Mouse (Mus musculus) cerebellum, postnatal 10 days (tissue): Measurements from ENCODE around the gene Jmjd1c.

Experiments used
- DNase-seq, 2 experiments: peaks; one replicate each; pipeline ENCODE4 v3.0.0; 2021; ENCODE audit warnings: mixed read lengths in 2 of 2

Jmjd1c gene

GRCm38 (mm10) chr10:67134322-67134721, 38.4 kb downstream of the Jmjd1c start:
- DNase-seq = no peak

DNA sequence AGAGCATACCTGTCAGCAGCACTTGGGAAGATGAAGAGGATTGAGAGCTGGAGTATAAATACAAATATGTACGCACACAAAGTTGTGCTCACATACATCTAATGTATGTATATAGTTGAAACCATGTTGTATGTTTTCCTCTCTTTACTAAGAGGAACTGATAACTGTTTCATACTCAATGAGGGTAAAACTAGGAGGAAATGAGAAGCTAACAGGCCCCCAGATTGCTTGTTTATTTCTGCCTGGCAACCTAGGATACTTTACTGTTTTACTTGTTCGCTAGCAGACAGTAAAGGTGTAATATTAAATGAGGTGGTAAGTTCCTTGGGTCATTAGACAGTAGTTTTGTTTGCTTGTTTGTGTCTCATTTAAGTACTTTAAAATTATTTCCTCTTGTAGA, 41.5 kb downstream of the Jmjd1c start:
- DNase-seq = no peak

DNA sequence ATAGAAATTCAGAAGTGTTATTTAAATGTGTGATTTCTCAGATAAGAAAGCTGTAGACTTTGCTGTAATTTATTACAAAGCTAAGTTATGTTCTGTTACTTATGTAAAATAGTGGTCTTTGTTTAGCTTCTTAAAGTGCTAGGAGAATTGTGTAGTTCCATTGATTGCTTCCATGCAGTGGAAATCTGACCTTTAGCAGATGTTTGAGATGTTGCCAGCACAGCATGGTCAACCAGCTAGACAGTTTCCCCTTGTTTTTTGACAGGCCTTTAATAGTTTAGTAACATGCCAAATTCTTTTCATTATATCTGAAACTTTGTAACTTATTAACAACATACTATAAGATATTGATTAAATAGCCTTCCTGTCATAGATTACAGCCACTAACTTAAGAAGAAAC, 47.7 kb downstream of the Jmjd1c start:
- peak in 1 of 2 experiments; percentile 54 for DNase-seq

DNA sequence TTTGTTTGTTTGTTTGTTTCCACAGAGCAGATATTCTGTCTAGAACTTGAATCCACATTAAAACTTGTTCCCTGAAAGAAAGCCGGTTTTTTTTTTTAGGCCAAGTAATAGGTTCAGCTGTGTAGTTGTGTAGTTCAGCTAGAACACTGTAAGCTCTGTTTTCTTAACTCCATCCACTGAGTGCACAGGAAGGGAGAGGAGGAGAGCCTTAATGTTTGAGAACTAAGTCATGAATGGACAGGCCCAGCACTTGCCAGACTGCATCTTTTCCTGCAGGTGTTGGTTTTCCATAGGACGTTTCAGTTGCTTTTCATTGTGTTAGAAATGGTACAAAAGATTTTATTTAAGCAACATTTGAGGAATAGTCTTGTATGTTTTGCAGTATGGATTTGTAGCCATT, 48.3 kb downstream of the Jmjd1c start:
- no peak for DNase-seq

DNA sequence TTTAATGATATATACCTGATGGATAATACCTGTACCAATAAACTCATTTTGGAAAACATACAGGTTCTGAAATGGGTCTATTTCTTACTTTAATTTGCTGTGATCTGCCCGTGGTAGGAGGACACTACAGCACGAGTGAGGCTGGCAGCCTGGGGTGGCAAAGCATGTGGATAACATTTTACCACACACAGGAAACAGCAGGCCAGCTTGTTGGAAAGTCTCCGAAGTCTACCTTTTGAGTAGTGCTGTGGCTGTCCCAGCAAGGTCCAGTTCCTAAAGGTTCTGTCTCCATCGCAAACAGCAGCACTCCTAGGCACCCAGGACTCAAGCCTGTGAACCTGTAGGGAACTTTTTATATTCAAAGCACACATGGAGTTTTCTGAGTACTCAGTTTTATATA, 49.7 kb downstream of the Jmjd1c start:
- DNase-seq = no peak

GRCm38 (mm10) chr10:67151766-67152165, 55.8 kb downstream of the Jmjd1c start:
- no peak for DNase-seq

DNA sequence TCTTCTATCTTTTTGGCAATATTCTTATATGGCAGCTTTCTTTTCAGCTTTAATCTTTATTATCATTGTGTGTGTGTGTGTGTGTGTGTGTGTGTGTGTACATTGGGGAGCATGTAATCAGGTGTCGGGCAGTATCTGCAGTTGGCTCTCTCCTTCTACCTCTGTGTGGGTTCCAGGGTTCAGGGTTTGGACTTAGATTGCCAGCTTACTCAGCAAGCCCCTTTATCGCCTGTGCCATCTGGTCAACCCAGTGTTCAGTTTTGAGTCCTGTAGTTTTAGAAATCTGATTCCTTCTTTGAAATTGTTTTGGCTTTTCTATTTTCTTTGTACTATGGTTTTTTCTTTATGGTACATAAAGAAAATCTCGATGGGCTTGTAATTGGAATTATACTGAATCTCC, 58.7 kb downstream of the Jmjd1c start:
- DNase-seq = peak; percentile 26 to 45

DNA sequence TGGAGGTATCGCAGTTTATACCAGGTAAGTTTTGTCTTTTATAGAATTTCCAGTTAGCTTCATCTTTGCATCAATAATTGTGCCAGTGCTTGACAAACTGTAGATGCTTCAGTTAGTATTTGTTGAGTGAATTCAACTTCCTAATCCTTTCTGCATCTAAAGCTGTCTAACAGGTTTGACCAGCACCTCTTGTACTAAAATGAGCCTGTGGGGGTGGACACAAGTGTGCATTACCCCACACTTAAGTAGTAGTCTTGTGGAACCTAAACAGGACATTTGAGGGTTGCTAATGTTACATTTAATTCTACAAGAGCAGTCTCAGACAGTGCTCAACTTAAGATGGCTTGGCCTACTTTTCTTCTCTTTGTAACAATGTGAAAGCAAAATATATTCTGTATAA, 78.1 kb downstream of the Jmjd1c start:
- no peak for DNase-seq

DNA sequence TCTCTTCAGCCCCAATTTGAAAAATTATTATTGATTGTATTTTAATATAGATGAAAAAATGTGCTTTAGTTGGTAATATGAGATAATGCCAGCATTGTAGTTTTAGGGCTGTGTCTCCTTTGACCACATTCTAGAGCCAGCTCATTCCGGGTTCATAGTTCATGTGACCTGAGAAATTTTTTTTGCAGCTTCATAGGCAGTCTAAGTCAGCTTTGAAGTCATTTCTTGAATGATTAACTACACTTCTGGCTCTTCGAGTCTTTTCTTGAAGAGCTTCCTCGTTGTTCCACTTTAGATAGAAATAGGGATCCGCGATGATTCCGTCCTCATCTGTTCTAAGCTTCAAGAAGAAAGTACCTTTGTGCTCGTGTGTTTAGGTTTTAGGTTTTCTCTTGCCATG, 80.1 kb downstream of the Jmjd1c start:
- DNase-seq = no peak

DNA sequence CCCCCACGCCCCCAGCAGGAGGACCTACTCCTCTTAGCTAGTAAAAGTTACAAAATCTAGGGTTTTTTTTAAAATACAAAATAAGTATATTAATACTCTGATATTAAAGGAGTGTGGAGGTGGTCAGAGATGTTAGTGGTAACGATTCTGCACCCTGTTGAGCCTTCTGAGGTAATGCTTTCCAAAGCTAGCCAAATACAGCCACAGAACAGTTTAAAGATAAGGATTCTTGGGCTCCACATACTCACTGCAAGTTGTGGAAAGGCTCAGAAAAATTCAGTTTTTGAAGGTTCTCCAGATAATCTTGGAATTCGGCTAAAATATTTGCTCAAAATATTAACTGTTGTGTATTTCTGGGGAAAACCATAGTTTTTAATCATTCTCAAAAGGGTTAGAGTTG, 81.0 kb downstream of the Jmjd1c start:
- no peak for DNase-seq

DNA sequence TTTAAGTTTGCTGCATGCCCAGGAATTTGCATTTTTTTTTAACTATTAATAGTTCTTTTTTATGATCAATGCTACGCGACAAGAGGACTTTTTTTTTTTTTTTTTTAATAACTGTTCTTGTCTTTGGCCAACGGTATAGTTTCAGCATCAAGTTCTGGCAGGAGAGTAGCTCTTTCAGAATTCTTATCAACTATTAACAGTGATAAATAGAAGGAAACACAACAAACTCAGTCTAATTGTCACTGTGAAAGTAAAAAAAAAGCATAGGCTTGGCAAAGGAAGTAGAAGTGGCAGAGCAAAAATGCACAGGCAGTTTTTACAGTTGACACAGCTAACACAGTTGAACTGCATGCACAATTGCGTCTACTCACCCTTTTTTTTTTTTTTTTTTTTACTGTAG, 81.5 kb downstream of the Jmjd1c start:
- DNase-seq = no peak

DNA sequence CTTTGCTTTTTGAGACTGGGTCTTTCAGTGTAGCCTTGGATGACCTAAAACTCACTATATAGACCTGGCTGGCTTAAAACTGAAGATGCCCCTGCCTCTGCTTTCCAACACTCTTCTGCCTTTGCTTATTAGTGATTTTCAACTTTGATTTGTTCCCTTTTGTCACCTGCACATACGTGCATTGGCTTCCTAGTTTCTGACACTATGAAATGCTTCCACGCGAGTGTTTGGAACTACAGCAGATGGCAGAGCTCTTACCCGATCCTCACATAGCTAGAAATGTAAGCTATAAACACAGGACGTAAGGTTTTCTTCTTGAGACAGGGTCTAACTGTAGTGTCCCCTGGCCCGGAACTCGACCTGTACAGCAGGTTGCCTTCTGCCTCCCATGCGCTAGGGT, 84.1 kb downstream of the Jmjd1c start:
- no peak for DNase-seq

GRCm38 (mm10) chr10:67180799-67181198, 84.9 kb downstream of the Jmjd1c start:
- no peak for DNase-seq

GRCm38 (mm10) chr10:67182651-67183050, 86.7 kb downstream of the Jmjd1c start:
- no peak for DNase-seq

DNA sequence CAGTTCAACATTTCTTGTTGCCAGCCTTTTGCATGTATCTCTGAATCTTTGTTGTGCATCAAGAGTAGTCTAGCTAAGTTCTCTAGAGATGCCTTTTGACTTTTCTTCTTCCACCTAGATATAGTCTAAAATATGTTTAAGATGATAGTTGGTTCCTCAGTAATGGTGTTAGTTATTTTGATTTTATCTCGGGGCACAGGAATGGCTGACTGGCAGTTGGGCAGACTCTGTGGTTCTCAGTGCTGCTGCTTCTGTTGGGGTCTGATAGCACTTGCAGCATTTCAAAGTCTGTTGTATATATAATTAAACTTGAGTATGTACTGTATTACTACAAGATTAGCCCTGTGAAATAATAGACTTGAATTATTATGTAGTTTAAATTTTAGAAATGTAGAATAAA, 87.2 kb downstream of the Jmjd1c start:
- no peak for DNase-seq

DNA sequence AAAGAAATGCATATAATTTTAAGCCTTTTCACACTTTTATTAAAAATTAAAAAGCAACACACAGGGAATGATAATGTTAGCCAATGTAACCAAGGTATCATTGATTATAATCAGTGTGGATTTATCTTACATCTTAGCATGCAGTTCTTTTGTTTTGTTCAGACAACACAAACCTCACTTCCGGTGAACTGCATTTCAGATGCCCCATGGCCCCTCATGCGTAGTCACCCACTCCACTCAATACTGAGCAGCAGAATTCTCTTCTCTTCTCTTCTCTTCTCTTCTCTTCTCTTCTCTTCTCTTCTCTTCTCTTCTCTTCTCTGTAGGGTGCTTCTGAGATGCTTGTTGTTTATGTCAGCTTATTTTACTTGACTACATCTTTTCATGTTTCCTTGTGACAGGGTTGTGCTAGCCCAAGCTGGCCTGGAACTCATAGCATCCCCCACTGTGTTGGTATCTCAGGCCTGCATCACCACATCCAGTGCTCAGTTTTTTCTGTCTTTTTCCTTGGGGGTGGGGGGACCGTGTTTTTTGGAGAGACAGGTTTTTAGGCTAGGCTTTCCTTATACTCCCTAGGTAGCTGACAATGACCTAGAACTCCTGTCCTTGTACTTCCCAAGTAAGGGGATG, 88.6 kb downstream of the Jmjd1c start:
- DNase-seq = no peak

DNA sequence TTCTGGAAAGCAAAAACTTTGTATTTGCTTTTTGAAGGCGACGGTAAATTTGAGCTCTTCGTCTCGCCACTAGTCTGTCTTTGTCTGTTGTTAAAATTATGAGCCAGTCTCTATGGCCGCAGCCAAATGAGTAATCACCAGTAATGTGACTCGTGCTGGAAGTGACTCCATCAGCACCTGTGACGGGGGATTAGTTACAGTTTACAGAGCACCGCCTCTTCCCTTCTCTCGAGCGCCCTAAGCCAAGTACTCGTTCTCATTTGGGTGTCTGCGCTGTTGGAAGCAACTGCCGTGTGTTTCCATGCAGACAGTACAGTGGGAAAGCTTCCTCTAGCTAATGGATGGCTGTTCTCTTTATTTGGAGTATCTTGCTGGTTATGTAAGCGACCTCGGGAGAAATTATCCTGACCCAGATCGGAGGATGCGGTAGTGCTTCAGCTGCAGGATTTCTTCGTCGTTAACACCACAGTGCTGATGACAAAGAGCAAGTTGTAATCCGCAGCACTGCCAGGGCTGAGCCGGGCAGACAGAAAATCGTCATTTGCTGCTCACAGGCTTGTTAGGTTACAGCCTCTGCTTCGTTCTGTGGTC, 89.7 kb downstream of the Jmjd1c start:
- DNase-seq = peak; percentile 80 to 83

DNA sequence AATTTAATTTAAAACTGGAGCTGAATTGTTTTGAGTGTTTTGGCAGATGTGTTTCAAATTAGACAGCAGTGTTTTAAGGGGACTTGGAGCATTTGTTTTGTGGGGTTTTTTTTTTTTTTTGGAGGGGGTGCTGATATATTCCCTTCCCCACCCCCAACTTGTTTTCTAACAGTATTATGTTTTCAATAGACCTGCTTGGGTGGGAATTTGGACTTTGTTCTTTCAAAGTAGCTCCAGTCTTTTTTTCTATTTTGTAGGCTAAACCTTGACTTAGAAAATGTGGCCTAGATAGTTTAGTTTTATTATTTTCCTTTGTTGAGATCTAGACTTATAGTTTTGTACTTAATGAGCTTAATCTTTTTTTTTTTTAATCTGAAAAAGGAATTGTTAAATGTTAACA, 90.6 kb downstream of the Jmjd1c start:
- DNase-seq = no peak

GRCm38 (mm10) chr10:67187001-67187453, 91.1 kb downstream of the Jmjd1c start:
- DNase-seq = no peak

GRCm38 (mm10) chr10:67187952-67188351, 92.0 kb downstream of the Jmjd1c start:
- no peak for DNase-seq

GRCm38 (mm10) chr10:67189057-67189456, 93.1 kb downstream of the Jmjd1c start:
- no peak for DNase-seq

DNA sequence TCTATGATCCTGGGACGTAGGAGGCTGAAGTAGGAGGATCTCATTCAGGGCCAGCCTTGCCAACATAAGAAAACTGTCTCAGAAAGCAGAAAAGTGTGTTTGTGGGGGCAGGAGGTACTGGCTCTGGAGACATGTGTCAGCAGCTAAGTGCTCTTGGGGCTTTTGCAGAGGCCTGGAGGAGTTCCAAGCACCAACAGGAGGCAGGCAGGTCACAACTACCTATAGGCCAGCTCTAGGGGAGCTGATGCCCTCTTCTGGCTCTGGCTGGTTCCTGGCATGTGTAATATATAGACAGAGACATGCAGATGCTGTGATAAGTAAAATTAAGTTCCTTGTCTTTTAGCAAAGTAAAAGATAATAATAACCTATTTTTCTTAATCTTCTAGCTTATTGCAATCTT, 94.3 kb downstream of the Jmjd1c start:
- peak; percentile 48 to 66 for DNase-seq

- peak; percentile 46 to 57 for DNase-seq
These were observed 96.4 kb downstream of the Jmjd1c start for GRCm38 (mm10) chr10:67192366-67192765.

- peak in 1 of 2 experiments; percentile 36 for DNase-seq
These were observed 97.2 kb downstream of the Jmjd1c start for GRCm38 (mm10) chr10:67193003-67193652.
